ENCODE assay signal across 26 mouse cellular contexts in genomic region chr4:63385253-63385652, GRCm38 (mm10). TPM values are rescaled to one million over a fixed set of nuclear protein-coding genes. Genes with fewer than 3 reads are reported as not detected.
DNase-seq lines count a peak whose midpoint lies in the region; ATAC-seq and TF ChIP-seq lines count a peak whose summit lies in the region.
"Had no signal": no experiment of that assay in that cellular context is flagged by ENCODE, and none has a peak within 500 bp of the region (broad histone marks: within the 10 kb centered on the region; RNA-seq: fewer than 3 reads in every experiment).

No protein-coding gene starts in this region.

- no peak for ATAC-seq in heart, embryonic 16.5 days (replicated peaks; ENCODE audit: extremely low read depth, insufficient read depth, low FRiP score)
- ATAC-seq in inflammation-experienced regulatory T-cells, adult 6 months = peak; percentile 3
- no peak for ATAC-seq in kidney, embryonic 14.5 days (ENCODE audit: low FRiP score, low TSS enrichment)
- ATAC-seq: forebrain, postnatal 0 days; midbrain, embryonic 16.5 days had no signal

- peak; percentile 69 for TF ChIP-seq EP300 in CH12.LX (IDR thresholded peaks at IDR 0.05; ENCODE audit: low read length)

- H3K79me2 ChIP-seq in CH12.LX (replicated peaks; ENCODE audit: control insufficient read depth, extremely low read depth, insufficient read depth, poor library complexity, severe bottlenecking) = peaks cover 21% of the 10 kb centered on the region

- H3K27me3 ChIP-seq in heart, embryonic 16.5 days (ENCODE audit: control insufficient read depth, insufficient read depth, low read length) = no peaks in the 10 kb centered on the region
- no peaks in the 10 kb centered on the region for H3K27me3 ChIP-seq in heart, embryonic 10.5 days (ENCODE audit: insufficient read depth, poor library complexity, severe bottlenecking)
- no peaks in the 10 kb centered on the region for H3K27me3 ChIP-seq in CH12.LX (replicated peaks)
- no peaks in the 10 kb centered on the region for H3K27me3 ChIP-seq in kidney, embryonic 14.5 days (ENCODE audit: control insufficient read depth, insufficient read depth, low read length)
- H3K27me3 ChIP-seq: limb, embryonic 12.5 days; neural tube, embryonic 15.5 days had no signal

- no peak for TF ChIP-seq POLR2A in CH12.LX (IDR thresholded peaks at IDR 0.05; ENCODE audit: low read depth, low read length)

- in situ Hi-C loops in CH12.LX (cut with MboI; ENCODE audit: low pct_ligation_motif_present, low pct_unique_long_range_greater_than_20kb, low sequenced_read_pairs) = no loop called here

- 0 out of 2 replicates have a peak, but pooled peaks cover 4% of the 10 kb centered on the region for H3K36me3 ChIP-seq in heart, embryonic 16.5 days (ENCODE audit: control insufficient read depth, insufficient read depth)
- peaks cover 37% of the 10 kb centered on the region for H3K36me3 ChIP-seq in heart, embryonic 10.5 days
- peaks cover 74 to 90% of the 10 kb centered on the region in 2 experiments for H3K36me3 ChIP-seq in CH12.LX (replicated peaks in 1 of 2; ENCODE audit: control insufficient read depth in 1 of 2, insufficient read depth in 1 of 2, low read length in 1 of 2)
- peaks cover 45% of the 10 kb centered on the region for H3K36me3 ChIP-seq in kidney, embryonic 14.5 days (ENCODE audit: control insufficient read depth, insufficient read depth, low read length)

- H3K4me3 ChIP-seq in heart, embryonic 16.5 days (ENCODE audit: low read length) = no peak overlapping the region
- no peak overlapping the region for H3K4me3 ChIP-seq in heart, embryonic 10.5 days
- peak overlapping the region in 2 of 3 experiments; percentile 34 to 46 for H3K4me3 ChIP-seq in CH12.LX (replicated peaks in 1 of 3; ENCODE audit: low read depth in 2 of 3, low read length in 2 of 3, poor library complexity in 1 of 3)
- no peak overlapping the region for H3K4me3 ChIP-seq in kidney, embryonic 14.5 days (ENCODE audit: low read length)
- H3K4me3 ChIP-seq: forebrain, embryonic 10.5 days; limb, embryonic 12.5 days; neural tube, embryonic 15.5 days had no signal

- 0 out of 2 replicates have a peak overlapping the region, but pooled peaks have one; percentile 12 for H3K27ac ChIP-seq in heart, embryonic 16.5 days (ENCODE audit: low read length)
- no peak overlapping the region for H3K27ac ChIP-seq in heart, embryonic 10.5 days
- peak overlapping the region; percentile 99 for H3K27ac ChIP-seq in CH12.LX (ENCODE audit: insufficient read depth, low read depth)
- H3K27ac ChIP-seq in kidney, embryonic 14.5 days (ENCODE audit: low read depth, low read length) = no peak overlapping the region
- H3K27ac ChIP-seq: forebrain, embryonic 10.5 days; limb, embryonic 12.5 days; neural tube, embryonic 15.5 days had no signal

- TF ChIP-seq CTCF in CH12.LX (conservative IDR thresholded peaks at IDR 0.05 in 1 of 2, IDR thresholded peaks at IDR 0.05 in 1 of 2; ENCODE audit: low read depth in 2 of 2, low read length in 2 of 2) = no peak

- no peak for DNase-seq in heart, embryonic 10.5 days (ENCODE audit: low spot score)
- peak; percentile 63 for DNase-seq in CD4-positive helper T cell, adult 2 months (ENCODE audit: low read depth, low spot score)
- peak; percentile 72 for DNase-seq in CH12.LX (ENCODE audit: extremely low read depth)
- DNase-seq in layer of hippocampus, postnatal 36 days = no peak
- DNase-seq: cerebellum, adult 2 months; cerebellum, postnatal 36 days; forebrain, postnatal 0 days; heart, postnatal 10 days; kidney, adult 8-10 months; kidney, postnatal 4 days; right cerebral cortex, postnatal 25 days had no signal

- 83% methylated on average over 3 of the region's 3 CpGs for WGBS in heart, embryonic 16.5 days
- WGBS in heart, embryonic 10.5 days = 84% methylated on average over 3 of the region's 3 CpGs
- WGBS in kidney, embryonic 14.5 days = 88% methylated on average over 3 of the region's 3 CpGs

- dilution Hi-C loops in CH12.LX (cut with MboI; ENCODE audit: extremely low pct_ligation_motif_present, extremely low pct_unique_long_range_greater_than_20kb, low sequenced_read_pairs) = no loop called here

- H3K9me3 ChIP-seq in heart, embryonic 16.5 days (replicated peaks; ENCODE audit: control insufficient read depth, low read length) = no peaks in the 10 kb centered on the region
- H3K9me3 ChIP-seq in heart, embryonic 10.5 days = no peaks in the 10 kb centered on the region
- no peaks in the 10 kb centered on the region for H3K9me3 ChIP-seq in CH12.LX (replicated peaks; ENCODE audit: low read length)
- no peaks in the 10 kb centered on the region for H3K9me3 ChIP-seq in kidney, embryonic 14.5 days (ENCODE audit: control insufficient read depth, low read length)
- H3K9me3 ChIP-seq: forebrain, embryonic 10.5 days; limb, embryonic 12.5 days; neural tube, embryonic 15.5 days had no signal

- no peaks in the 10 kb centered on the region for H3K4me1 ChIP-seq in heart, embryonic 16.5 days (ENCODE audit: control insufficient read depth, insufficient read depth, low read length)
- H3K4me1 ChIP-seq in heart, embryonic 10.5 days = peaks cover 11% of the 10 kb centered on the region
- H3K4me1 ChIP-seq in CH12.LX (ENCODE audit: control insufficient read depth in 1 of 2, insufficient read depth in 2 of 2) = peaks cover 38 to 66% of the 10 kb centered on the region in 2 experiments
- no peaks in the 10 kb centered on the region for H3K4me1 ChIP-seq in kidney, embryonic 14.5 days (ENCODE audit: control insufficient read depth, insufficient read depth, low read length)

- H3K9ac ChIP-seq in heart, embryonic 16.5 days (ENCODE audit: low read length) = no peak overlapping the region
- H3K9ac ChIP-seq in CH12.LX (ENCODE audit: insufficient read depth, low read depth) = peak overlapping the region; percentile 27
- no peak overlapping the region for H3K9ac ChIP-seq in kidney, embryonic 14.5 days (ENCODE audit: low read depth, low read length)
- H3K9ac ChIP-seq: forebrain, postnatal 0 days; limb, embryonic 12.5 days; neural tube, embryonic 15.5 days had no signal

- no peak overlapping the region for H3K4me2 ChIP-seq in heart, embryonic 16.5 days (ENCODE audit: low read depth, low read length)
- H3K4me2 ChIP-seq in CH12.LX (ENCODE audit: insufficient read depth, low read depth, poor library complexity, severe bottlenecking) = peak overlapping the region; percentile 71
- no peak overlapping the region for H3K4me2 ChIP-seq in kidney, embryonic 14.5 days (replicated peaks; ENCODE audit: low read depth, low read length)
- H3K4me2 ChIP-seq: limb, embryonic 12.5 days; neural tube, embryonic 15.5 days had no signal

- no peak; the same call in none of the 2 replicates for TF ChIP-seq RAD21 in CH12.LX (IDR thresholded peaks at IDR 0.05; ENCODE audit: low read depth, low read length)

TF ChIP-seq in CH12.LX, 34 proteins besides CTCF, POLR2A, EP300 and RAD21 (continues in another document):
- TF ChIP-seq MAZ (IDR thresholded peaks at IDR 0.05; ENCODE audit: low read depth, low read length) = peak; percentile 94
- TF ChIP-seq TCF12 (IDR thresholded peaks at IDR 0.05; ENCODE audit: low read depth, low read length) = peak; percentile 63; the same call in 1 of the 2 replicates
- peak; percentile 60 for TF ChIP-seq BHLHE40 (IDR thresholded peaks at IDR 0.05; ENCODE audit: low read depth, low read length)
- TF ChIP-seq HCFC1 (IDR thresholded peaks at IDR 0.05; ENCODE audit: low read depth, low read length) = peak; percentile 25; the same call in 1 of the 2 replicates
- TF ChIP-seq GABPA (IDR thresholded peaks at IDR 0.05; ENCODE audit: insufficient replicate concordance, low read depth, low read length) = no peak

RNA-seq across cellular contexts. Expression of gene Akna, which starts 17.9 kb away (rescaled TPM):
- 4.4 and 5.8 TPM in 2 replicates for polyA plus RNA-seq in heart, embryonic 16.5 days (2015; fragmentation: Nextera tagmentation; extraction: Ambion mirVana)
- 4.6 and 9.0 TPM in 2 replicates for polyA plus RNA-seq in heart, embryonic 10.5 days (2016; fragmentation: Nextera tagmentation; extraction: Ambion mirVana)
- total RNA-seq in CH12.LX (2012; rRNA removed) (19.3 and 28.0 TPM in 2 replicates), CH12.LX (2014; rRNA removed) (5.1 and 6.5 TPM in 2 replicates)
- polyA plus RNA-seq in CH12.LX (2012; ENCODE audit: insufficient read length, low read depth) = 28.5 and 37.5 TPM in 2 replicates
- polyA plus RNA-seq in inflammation-experienced regulatory T-cells, adult 6 months (2017; shearing (Covaris generic)) = 100 to 1,000 TPM in 2 of 3 experiments, 10 to 100 TPM in 1; 94.8 to 135 (median 102) TPM
- 1 to 10 TPM; 2.8 to 3.0 TPM for total RNA-seq in layer of hippocampus, postnatal 36 days (2021)
- 4.1 and 7.3 TPM in 2 replicates for polyA plus RNA-seq in kidney, embryonic 14.5 days (2014; fragmentation: Nextera tagmentation; extraction: Ambion mirVana)

RNA-seq across cellular contexts. Expression of gene Orm2, which starts 23.0 kb away (rescaled TPM):
- not detected in 2 replicates for polyA plus RNA-seq in heart, embryonic 16.5 days (2015; fragmentation: Nextera tagmentation; extraction: Ambion mirVana)
- polyA plus RNA-seq in heart, embryonic 10.5 days (2016; fragmentation: Nextera tagmentation; extraction: Ambion mirVana) = not detected in 2 replicates
- total RNA-seq in CH12.LX (2012; rRNA removed) = not detected in 2 replicates
- total RNA-seq in CH12.LX (2014; rRNA removed) = not detected in 2 replicates
- 0.53 TPM in 1 of 2 replicates, not detected in the other for polyA plus RNA-seq in CH12.LX (2012; ENCODE audit: insufficient read length, low read depth)
- polyA plus RNA-seq in inflammation-experienced regulatory T-cells, adult 6 months (2017; shearing (Covaris generic)) = 1 to 10 TPM in 2 of 3 experiments, not detected in 1; 1.6 to 2.8 TPM
- not detected for total RNA-seq in layer of hippocampus, postnatal 36 days (2021)
- polyA plus RNA-seq in kidney, embryonic 14.5 days (2014; fragmentation: Nextera tagmentation; extraction: Ambion mirVana) = not detected in 2 replicates
- total RNA-seq: ES-E14; forebrain, postnatal 0 days; gastrocnemius, postnatal 4 days; heart, postnatal 10 days; layer of hippocampus, postnatal 10 days; left cerebral cortex, postnatal 10 days; megakaryocyte-erythroid progenitor cell, adult 5-6 weeks had no signal
- polyA plus RNA-seq: cerebellum, adult 2 months; forebrain, embryonic 10.5 days; forebrain, postnatal 0 days; hindbrain, embryonic 11.5 days; intestine, embryonic 14.5 days; limb, embryonic 12.5 days; midbrain, embryonic 16.5 days; neural tube, embryonic 15.5 days had no signal

RNA-seq across cellular contexts. Expression of gene Orm3, which starts 29.3 kb away (rescaled TPM):
- not detected in 2 replicates for polyA plus RNA-seq in heart, embryonic 16.5 days (2015; fragmentation: Nextera tagmentation; extraction: Ambion mirVana)
- polyA plus RNA-seq in heart, embryonic 10.5 days (2016; fragmentation: Nextera tagmentation; extraction: Ambion mirVana) = not detected in 2 replicates
- total RNA-seq in CH12.LX (2012; rRNA removed) = not detected in 2 replicates
- total RNA-seq in CH12.LX (2014; rRNA removed) = not detected in 2 replicates
- 0.30 and 0.33 TPM in 2 replicates for polyA plus RNA-seq in CH12.LX (2012; ENCODE audit: insufficient read length, low read depth)
- polyA plus RNA-seq in inflammation-experienced regulatory T-cells, adult 6 months (2017; shearing (Covaris generic)) = 1 to 10 TPM in 1 of 3 experiments, under 1 TPM in 1, not detected in 1; 0.90 to 1.6 TPM
- total RNA-seq in layer of hippocampus, postnatal 36 days (2021) = not detected
- not detected in 2 replicates for polyA plus RNA-seq in kidney, embryonic 14.5 days (2014; fragmentation: Nextera tagmentation; extraction: Ambion mirVana)
- total RNA-seq: ES-E14; forebrain, postnatal 0 days; gastrocnemius, postnatal 4 days; layer of hippocampus, postnatal 10 days; left cerebral cortex, postnatal 10 days; megakaryocyte-erythroid progenitor cell, adult 5-6 weeks had no signal
- polyA plus RNA-seq: cerebellum, adult 2 months; forebrain, embryonic 10.5 days; forebrain, postnatal 0 days; hindbrain, embryonic 11.5 days; intestine, embryonic 14.5 days; limb, embryonic 12.5 days; midbrain, embryonic 16.5 days; neural tube, embryonic 15.5 days had no signal

RNA-seq across cellular contexts. Expression of gene Orm1, which starts 40.9 kb away (rescaled TPM):
- polyA plus RNA-seq in heart, embryonic 16.5 days (2015; fragmentation: Nextera tagmentation; extraction: Ambion mirVana) = not detected in 2 replicates
- polyA plus RNA-seq in heart, embryonic 10.5 days (2016; fragmentation: Nextera tagmentation; extraction: Ambion mirVana) = not detected in 2 replicates
- total RNA-seq in CH12.LX (2012; rRNA removed) (not detected in 2 replicates), CH12.LX (2014; rRNA removed) (not detected in 2 replicates)
- not detected in 2 replicates for polyA plus RNA-seq in CH12.LX (2012; ENCODE audit: insufficient read length, low read depth)
- not detected for polyA plus RNA-seq in inflammation-experienced regulatory T-cells, adult 6 months (2017; shearing (Covaris generic))
- total RNA-seq in layer of hippocampus, postnatal 36 days (2021) = not detected
- not detected in 2 replicates for polyA plus RNA-seq in kidney, embryonic 14.5 days (2014; fragmentation: Nextera tagmentation; extraction: Ambion mirVana)
- total RNA-seq: ES-E14; forebrain, postnatal 0 days; layer of hippocampus, postnatal 10 days; left cerebral cortex, postnatal 10 days had no signal
- polyA plus RNA-seq: activated CD4-positive, CD25-positive, alpha-beta regulatory T cell, adult 4 months; cerebellum, adult 2 months; forebrain, embryonic 10.5 days; forebrain, postnatal 0 days; hindbrain, embryonic 11.5 days; intestine, embryonic 14.5 days; limb, embryonic 12.5 days; midbrain, embryonic 16.5 days; neural tube, embryonic 15.5 days had no signal

Comparison
In these comparisons a context has a peak if more than half of its experiments do, and no peak if none do; other contexts are left out.
1. H3K27ac ChIP-seq: peak in heart, embryonic 16.5 days (single experiment) and CH12.LX (single experiment); none in heart, embryonic 10.5 days (single experiment) and kidney, embryonic 14.5 days (single experiment).
2. H3K4me3 ChIP-seq: peak in CH12.LX (2 of 3); none in heart, embryonic 16.5 days (single experiment), heart, embryonic 10.5 days (single experiment) and kidney, embryonic 14.5 days (single experiment).
3. DNase-seq: peak in CD4-positive helper T cell, adult 2 months (single experiment) and CH12.LX (single experiment); none in heart, embryonic 10.5 days (single experiment) and layer of hippocampus, postnatal 36 days (0 of 2).